Mouse (Mus musculus) liver, postnatal 0 days (tissue): ENCODE measurements around the gene Olfr837. TPM values are rescaled to one million over a fixed set of nuclear protein-coding genes. Genes with fewer than 3 reads are reported as not detected.
"Not testable (repeated sequence)": the region's sequence is repeated elsewhere in the genome, so short reads cannot be mapped to it uniquely, and the experiment has no call there.

Experiments used
- ATAC-seq: fragments of 200-750 bp; cut with Nextera tagmentation; 2 replicates; pipeline ENCODE4 v1.8.0; 2017; ENCODE audit warnings: mild to moderate bottlenecking, moderate library complexity
- DNase-seq: peaks from one replicate; pipeline ENCODE4 v3.0.0-alpha.2; 2016
- H3K27ac ChIP-seq: fragments of 300-500 bp; sonication (generic); 2 replicates; pipeline ENCODE4 v1.5.1; 2014; ENCODE audit warnings: antibody characterized with exemption, moderate library complexity, mild to moderate bottlenecking, low read depth
- H3K27me3 ChIP-seq: fragments of 300-500 bp; sonication (generic); 2 replicates; pipeline ENCODE4 v1.6.1; 2014; ENCODE audit warnings: low read length, control low read depth, mixed read lengths; ENCODE audit not compliant: insufficient read depth
- H3K36me3 ChIP-seq: fragments of 300-500 bp; sonication (generic); replicated peaks from 2 replicates; pipeline ENCODE4 v1.6.1; 2014; ENCODE audit warnings: mild to moderate bottlenecking, control low read depth, low read length, moderate library complexity, mixed read lengths; ENCODE audit not compliant: insufficient read depth
- H3K4me1 ChIP-seq: fragments of 300-500 bp; sonication (generic); 2 replicates; pipeline ENCODE4 v1.6.1; 2014; ENCODE audit warnings: antibody characterized with exemption, mild to moderate bottlenecking, control low read depth; ENCODE audit not compliant: insufficient read depth
- H3K4me2 ChIP-seq: fragments of 300-500 bp; sonication (generic); 2 replicates; pipeline ENCODE4 v1.6.1; 2014; ENCODE audit warnings: low read depth, mild to moderate bottlenecking, low read length, moderate library complexity, mixed read lengths
- H3K4me3 ChIP-seq: fragments of 300-500 bp; sonication (generic); 2 replicates; pipeline ENCODE4 v1.5.1; 2014; ENCODE audit warnings: low read depth, low read length
- H3K9ac ChIP-seq: fragments of 300-500 bp; sonication (generic); replicated peaks from 2 replicates; pipeline ENCODE4 v1.6.1; 2014; ENCODE audit warnings: mild to moderate bottlenecking, moderate library complexity
- H3K9me3 ChIP-seq: fragments of 300-500 bp; sonication (generic); 2 replicates; pipeline ENCODE4 v1.6.1; 2016; ENCODE audit warnings: mild to moderate bottlenecking, control low read depth, low read length, mixed read lengths
- CTCF ChIP-seq: sonication (generic); IDR thresholded peaks from 2 replicates; pipeline ENCODE4 v1.5.1; 2016; ENCODE audit warnings: antibody characterized with exemption, low read depth
- EP300 ChIP-seq: IDR thresholded peaks from 2 replicates; pipeline ENCODE4 v1.6.1; 2016; ENCODE audit warnings: antibody characterized with exemption, low read depth, mild to moderate bottlenecking
- WGBS: fragments of 180-500 bp; shearing (Covaris S2); extraction: QIAGEN DNeasy Blood & Tissue Kit; methylation state at CpG from one replicate; pipeline ENCODE4 v1.1.7; 2014; ENCODE audit not compliant: insufficient replicate concordance; 5-methylcytosine and 5-hydroxymethylcytosine counted together
- polyA plus RNA-seq: library from polyadenylated mRNA; unstranded; fragments of >200 nt; fragmentation: Nextera tagmentation; extraction: Ambion mirVana; gene quantifications from 2 replicates; pipeline ENCODE4 v1.2.1, GENCODE M21; 2015

Olfr837 gene
- polyA plus RNA-seq = not detected in 2 replicates

DNA sequence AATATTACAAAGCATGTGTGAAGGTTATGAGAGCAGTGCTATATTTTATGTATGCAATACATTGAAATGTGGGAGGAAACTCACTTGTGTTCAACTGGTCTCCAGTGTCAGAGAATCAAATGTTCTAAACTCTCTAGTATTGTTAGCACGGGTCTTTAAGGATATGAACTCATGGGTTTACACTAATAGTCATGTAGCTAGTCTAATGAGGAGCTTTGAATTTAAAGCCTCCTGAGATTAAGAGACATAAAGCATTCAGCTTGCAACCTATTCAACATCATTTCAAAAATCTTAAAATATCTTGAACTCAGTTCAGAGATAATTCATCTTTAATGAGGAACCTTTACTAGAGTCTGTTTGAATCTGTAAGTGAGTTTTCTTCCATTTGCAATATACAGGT is at the start of gene Olfr837:
TSS of gene Olfr837 (plus strand) at position 301 of the 400 bp plus-strand sequence.
- no peak within 1 kb of the TSS for H3K4me3 ChIP-seq
- no peak within 1 kb of the TSS for H3K9ac ChIP-seq
- H3K36me3 ChIP-seq = no peaks in the 10 kb centered on the region
- no peaks in the 10 kb centered on the region for H3K9me3 ChIP-seq
- H3K4me1 ChIP-seq = no peaks in the 10 kb centered on the region
- no peak within 1 kb of the TSS for H3K4me2 ChIP-seq
- 66% methylated on average over 1 of the region's 1 CpGs for WGBS
- TF ChIP-seq CTCF (no peak), EP300 (no peak)
- DNase-seq (no peak), ATAC-seq (no peak)
- H3K27me3 ChIP-seq = no peaks in the 10 kb centered on the region
- H3K27ac ChIP-seq = no peak within 1 kb of the TSS

DNA sequence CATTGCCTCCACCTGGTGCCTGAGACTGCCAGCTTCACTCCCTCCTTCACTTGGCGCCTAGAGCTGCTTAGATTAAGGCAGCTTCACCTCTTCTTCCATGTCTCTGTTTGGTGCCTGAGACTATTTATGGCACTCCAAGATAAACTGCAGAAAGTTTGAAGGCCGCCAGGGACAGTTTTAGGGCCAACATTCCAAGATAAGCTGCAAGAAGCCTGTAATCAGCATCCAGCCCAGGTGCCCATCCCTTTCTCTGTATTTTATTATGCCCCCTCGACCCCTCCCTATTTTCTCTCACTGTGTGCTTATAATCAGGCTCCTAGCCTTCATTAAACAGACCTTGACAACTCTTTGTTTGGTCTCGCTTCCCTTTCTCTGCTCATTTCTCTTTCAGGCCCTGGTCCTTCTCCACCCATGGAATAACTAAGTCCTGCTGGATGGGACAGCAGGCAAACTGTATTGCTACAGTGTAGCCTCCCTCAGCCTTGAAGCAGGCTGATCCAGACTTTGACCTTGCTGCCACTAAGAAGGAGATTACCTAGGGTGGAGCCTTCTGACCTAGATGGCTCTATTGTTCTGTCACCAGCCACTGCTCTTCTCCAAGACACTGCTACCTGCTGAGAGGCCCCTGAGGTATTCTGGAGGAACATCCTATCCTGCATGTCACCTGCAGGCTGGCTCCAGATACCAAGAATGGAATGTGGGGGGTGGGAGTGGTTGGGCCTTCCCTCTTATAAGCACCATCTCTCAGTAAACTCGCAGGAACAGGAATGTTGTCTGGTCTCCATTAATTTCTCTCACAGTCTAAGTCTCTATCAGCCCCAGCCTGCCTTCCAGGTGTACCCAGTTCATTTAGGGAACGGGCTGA is 43.0 kb upstream of the Olfr837 start:
- H3K9me3 ChIP-seq, H3K4me2 ChIP-seq, H3K36me3 ChIP-seq, H3K4me1 ChIP-seq, H3K4me3 ChIP-seq, H3K27ac ChIP-seq, H3K27me3 ChIP-seq, H3K9ac ChIP-seq, DNase-seq, ATAC-seq: not testable (repeated sequence)
- WGBS = 43% methylated on average over 6 of the region's 6 CpGs

DNA sequence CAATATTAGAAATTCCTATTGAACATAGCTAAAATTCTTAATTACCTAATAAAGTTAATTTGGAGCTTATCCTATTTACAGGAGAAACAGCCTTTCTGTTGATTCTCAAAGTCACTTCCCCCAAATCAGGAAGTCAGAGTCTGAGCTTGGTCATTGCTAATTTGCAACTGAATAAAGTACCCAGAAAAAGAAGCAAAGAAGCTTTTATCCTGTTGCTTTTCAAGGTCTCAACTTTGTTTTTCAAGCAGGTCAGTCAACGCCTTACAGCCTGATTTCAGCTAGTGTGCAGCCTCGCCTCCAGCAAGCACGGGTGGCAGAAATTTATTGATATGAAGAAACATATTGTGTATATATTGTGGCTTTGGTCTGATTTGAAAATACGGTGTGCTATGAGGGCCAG is 38.8 kb upstream of the Olfr837 start:
- no peaks in the 10 kb centered on the region for H3K27me3 ChIP-seq
- no peaks in the 10 kb centered on the region for H3K9me3 ChIP-seq
- H3K4me3 ChIP-seq = no peak overlapping the region
- no peak overlapping the region for H3K9ac ChIP-seq
- no peak overlapping the region for H3K27ac ChIP-seq
- no peak overlapping the region for H3K4me2 ChIP-seq
- no peaks in the 10 kb centered on the region for H3K36me3 ChIP-seq
- ATAC-seq (no peak), DNase-seq (no peak)
- WGBS = 72% methylated on average over 4 of the region's 4 CpGs
- H3K4me1 ChIP-seq = no peaks in the 10 kb centered on the region
- TF ChIP-seq CTCF = no peak
- no peak for TF ChIP-seq EP300

DNA sequence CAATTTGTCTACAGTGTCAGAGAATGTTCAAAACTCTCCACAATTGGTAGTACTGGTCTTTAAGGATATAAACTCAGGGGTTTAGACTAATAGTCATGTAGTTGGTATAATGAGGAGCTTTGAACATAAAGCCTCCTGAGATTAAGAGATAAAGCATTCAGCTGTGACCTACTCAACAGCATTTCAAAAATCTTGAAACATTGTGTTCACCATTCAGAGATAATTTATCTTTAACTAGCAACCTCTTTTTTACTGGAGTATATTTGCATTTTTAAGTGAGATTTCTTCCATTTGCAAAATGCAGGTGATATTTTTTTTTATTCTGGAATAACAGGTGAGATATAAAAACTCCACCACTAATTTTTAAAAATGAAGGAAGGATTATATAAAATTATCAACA is 16.0 kb upstream of the Olfr837 start, which contains the start of gene Olfr836:
TSS of gene Olfr836 (plus strand) at position 301 of the 400 bp plus-strand sequence.
- Histone ChIP-seq H3K4me3 (no peak within 1 kb of the TSS), H3K9ac (no peak within 1 kb of the TSS), H3K36me3 (no peaks in the 10 kb centered on the region), H3K27me3 (no peaks in the 10 kb centered on the region), H3K27ac (no peak within 1 kb of the TSS), H3K9me3 (no peaks in the 10 kb centered on the region), H3K4me1 (no peaks in the 10 kb centered on the region), H3K4me2 (no peak within 1 kb of the TSS)
- no peak for ATAC-seq
- no peak for DNase-seq
- no peak for TF ChIP-seq EP300
- no peak for TF ChIP-seq CTCF

DNA sequence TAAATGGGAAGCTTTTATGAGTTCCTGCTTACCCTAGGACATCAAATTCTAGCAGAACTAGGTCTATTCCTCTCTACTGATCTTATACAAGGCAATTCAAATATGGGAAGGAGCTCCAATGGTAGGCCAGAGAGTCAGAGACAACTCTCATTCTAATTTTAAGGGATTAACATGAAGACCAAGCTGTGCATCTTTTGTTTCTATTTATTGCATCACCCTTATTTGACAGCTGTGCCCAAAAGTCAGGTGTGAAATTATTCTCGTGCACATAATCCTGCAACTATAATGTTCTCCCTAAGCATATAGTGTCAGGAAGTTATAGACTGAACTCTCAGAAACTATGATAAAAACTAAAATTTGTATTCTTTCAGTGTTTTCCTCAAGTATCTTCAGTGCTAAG is 41.1 kb downstream of the Olfr837 start, which contains the start of gene Olfr839-ps1:
TSS of gene Olfr839-ps1 (minus strand) at position 101 of the 400 bp plus-strand sequence.
- no peaks in the 10 kb centered on the region for H3K4me1 ChIP-seq
- no peak within 1 kb of the TSS for H3K4me3 ChIP-seq
- DNase-seq = no peak
- H3K36me3 ChIP-seq = no peaks in the 10 kb centered on the region
- H3K9me3 ChIP-seq = peaks cover 3% of the 10 kb centered on the region; the same call in 1 of the 2 replicates
- H3K4me2 ChIP-seq = no peak within 1 kb of the TSS
- WGBS = 70% methylated on average over 1 of the region's 1 CpGs
- no peak for ATAC-seq
- no peak within 1 kb of the TSS for H3K27ac ChIP-seq
- TF ChIP-seq CTCF = no peak
- TF ChIP-seq EP300 = no peak
- no peak within 1 kb of the TSS for H3K9ac ChIP-seq
- H3K27me3 ChIP-seq = no peaks in the 10 kb centered on the region

Other genes with a start within 250 kb of the Olfr837 start
- not detected in 2 replicates for gene Olfr832, start 199.2 kb upstream of the Olfr837 start, polyA plus RNA-seq
- not detected in 2 replicates for gene Olfr834, start 148.3 kb upstream of the Olfr837 start, polyA plus RNA-seq
- not detected in 2 replicates for gene Olfr835, start 103.6 kb upstream of the Olfr837 start, polyA plus RNA-seq
- not detected in 2 replicates for gene Olfr836, start 15.9 kb upstream of the Olfr837 start, polyA plus RNA-seq
- not detected in 2 replicates for gene Olfr839-ps1, start 41.0 kb downstream of the Olfr837 start, polyA plus RNA-seq
- not detected in 2 replicates for gene Olfr843, start 115.7 kb downstream of the Olfr837 start, polyA plus RNA-seq
- gene Olfr844, start 180.0 kb downstream of the Olfr837 start, polyA plus RNA-seq = not detected in 2 replicates
- gene Olfr845, start 200.1 kb downstream of the Olfr837 start, polyA plus RNA-seq = not detected in 2 replicates
- not detected in 2 replicates for gene Olfr846, start 227.7 kb downstream of the Olfr837 start, polyA plus RNA-seq
- not detected in 2 replicates for gene Olfr847, start 242.4 kb downstream of the Olfr837 start, polyA plus RNA-seq